Mouse (Mus musculus): ENCODE results near the gene B3glct.
A peak's percentile ranks its signal among the peaks of the same experiment; 100 is the strongest.

DNA sequence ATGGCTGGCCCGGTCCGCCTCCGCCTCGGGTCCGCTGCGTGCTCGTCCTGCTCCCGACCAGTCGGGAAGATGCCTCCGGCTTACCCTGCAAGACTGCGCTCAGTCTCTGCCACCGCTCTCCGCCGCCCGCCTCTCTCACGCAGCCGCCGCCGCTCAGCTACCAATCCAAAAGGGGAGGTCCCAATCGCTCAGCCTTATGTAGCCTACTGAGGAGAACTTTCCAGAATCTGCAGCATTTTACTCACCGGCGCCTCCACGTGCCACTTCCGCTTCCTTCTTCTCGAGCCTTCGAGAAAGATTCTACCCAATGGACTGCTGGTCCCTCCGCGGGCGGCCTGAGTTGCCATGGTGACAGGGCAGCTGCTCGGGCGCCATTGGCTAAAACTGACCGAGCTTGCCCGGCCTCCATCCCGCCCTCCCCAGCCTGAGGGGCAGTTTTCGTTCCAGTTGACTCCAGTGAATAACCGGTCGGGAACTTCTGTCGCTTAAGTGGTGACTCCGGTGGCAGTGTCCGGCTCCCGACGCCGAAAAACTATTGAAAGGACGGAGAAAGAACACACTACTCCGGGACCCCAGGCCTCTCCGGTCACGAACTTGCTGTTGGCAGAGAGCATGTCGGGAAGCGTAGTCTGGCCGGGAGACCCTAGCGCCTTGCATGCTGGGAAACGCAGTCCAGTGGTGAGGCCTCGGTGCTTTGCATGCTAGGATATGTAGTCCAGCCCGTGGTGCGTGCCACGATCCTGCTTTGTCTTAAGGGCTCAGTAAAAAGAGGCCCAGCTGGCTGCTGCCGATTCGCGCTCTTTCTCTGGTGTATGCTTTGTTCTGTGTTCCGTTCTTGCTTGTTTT is 41.7 kb upstream of the B3glct start, which contains the start of gene Hsph1:
- TF ChIP-seq CTCF (IDR thresholded peaks at IDR 0.05; ENCODE audit: borderline replicate concordance, insufficient read depth, low read length): no peak
- TF ChIP-seq POLR2A (IDR thresholded peaks at IDR 0.05; ENCODE audit: low read depth, low read length): peak; percentile 93
